Mouse (Mus musculus): ENCODE measurements at regions not wholly inside any gene's neighbourhood (a gene's known extent, or its start where the extent isn't known, plus 50 kb on each side); places are given as distances from the start of the nearest gene placed in this dataset.

GRCm38 (mm10) chr11:63533555-63534200 is 388.4 kb downstream of the Hs3st3b1 start:
- TF ChIP-seq POLR2A (IDR thresholded peaks at IDR 0.05; ENCODE audit: borderline replicate concordance, extremely low read depth, insufficient read depth, insufficient read length, poor library complexity, severe bottlenecking), result no peak
- TF ChIP-seq CTCF (IDR thresholded peaks at IDR 0.05; ENCODE audit: borderline replicate concordance, extremely low read depth, insufficient read depth, insufficient read length), result no peak

All from brain, embryonic 14.5 days (tissue).